Mouse (Mus musculus): ENCODE measurements around the gene Ctnnd2. TPM values are rescaled to one million over a fixed set of nuclear protein-coding genes. Genes with fewer than 3 reads are reported as not detected.

Gene Ctnnd2
- polyA plus RNA-seq, 1 experiment from 2014 or later: 26.0 TPM

- 91% methylated on average over 6 of the region's 6 CpGs for WGBS
- H3K4me1 ChIP-seq (replicated peaks): peaks cover 19% of the 10 kb centered on the region
- H3K27me3 ChIP-seq (ENCODE audit: insufficient read depth, poor library complexity, severe bottlenecking): no peaks in the 10 kb centered on the region
- no peak overlapping the region for H3K4me3 ChIP-seq
- no peak overlapping the region for H3K27ac ChIP-seq
- no peaks in the 10 kb centered on the region for H3K36me3 ChIP-seq
- H3K9me3 ChIP-seq: no peaks in the 10 kb centered on the region
- DNase-seq (ENCODE audit: low spot score): no peak
Measured at GRCm38 (mm10) chr15:30695859-30696258, 523.5 kb downstream of the Ctnnd2 start.

DNA sequence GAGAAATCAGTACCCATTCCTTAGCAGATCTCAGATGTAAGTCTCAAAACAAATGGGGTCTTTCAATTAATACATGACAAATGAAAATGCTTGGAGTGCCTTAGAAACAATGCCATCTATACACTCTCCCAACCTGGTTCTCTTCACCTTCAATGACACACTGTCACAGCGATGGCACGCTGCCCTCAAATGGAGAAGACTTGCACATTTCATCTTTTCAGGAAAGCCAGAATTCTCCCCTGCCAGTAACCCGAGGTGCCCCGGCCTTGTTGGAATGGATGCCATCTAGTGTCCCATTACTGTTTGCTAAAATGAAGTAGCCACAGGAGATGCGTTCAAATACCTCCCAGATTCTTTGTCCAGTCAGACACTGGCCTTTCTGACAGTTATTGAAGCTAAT is 525.0 kb downstream of the Ctnnd2 start:
- peaks cover 19% of the 10 kb centered on the region for H3K4me1 ChIP-seq (replicated peaks)
- DNase-seq (ENCODE audit: low spot score): no peak
- H3K27ac ChIP-seq: no peak overlapping the region
- no peaks in the 10 kb centered on the region for H3K27me3 ChIP-seq (ENCODE audit: insufficient read depth, poor library complexity, severe bottlenecking)
- H3K36me3 ChIP-seq: peaks cover 2% of the 10 kb centered on the region; the same call in 1 of the 2 replicates
- H3K4me3 ChIP-seq: no peak overlapping the region
- WGBS: 81% methylated on average over 5 of the region's 5 CpGs
- H3K9me3 ChIP-seq: no peaks in the 10 kb centered on the region

DNA sequence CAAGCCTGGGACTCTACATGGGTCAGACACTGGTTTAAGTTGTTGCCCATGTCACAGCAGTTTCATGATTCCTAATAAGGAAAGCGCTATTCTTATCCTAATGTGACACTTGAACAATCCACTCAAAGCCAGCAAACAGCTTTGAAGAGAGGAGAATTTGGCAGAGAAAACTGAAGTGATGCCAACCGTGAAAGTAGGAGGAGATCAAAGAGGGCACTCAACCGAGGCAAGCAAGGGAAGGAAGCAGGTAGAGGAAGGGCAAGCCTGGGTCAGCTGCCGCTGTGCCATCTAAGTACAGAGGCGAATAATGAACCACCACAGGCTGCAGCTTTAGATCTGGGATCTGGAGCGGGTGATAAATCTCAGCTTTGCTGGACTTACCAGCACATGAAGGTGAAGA is 528.4 kb downstream of the Ctnnd2 start:
- WGBS: 68% methylated on average over 6 of the region's 6 CpGs
- Histone ChIP-seq H3K4me1 (replicated peaks) (no peaks in the 10 kb centered on the region), H3K27ac (no peak overlapping the region), H3K36me3 (peaks cover 9% of the 10 kb centered on the region; the same call in 1 of the 2 replicates), H3K4me3 (no peak overlapping the region), H3K9me3 (no peaks in the 10 kb centered on the region), H3K27me3 (ENCODE audit: insufficient read depth, poor library complexity, severe bottlenecking) (no peaks in the 10 kb centered on the region)
- no peak for DNase-seq (ENCODE audit: low spot score)

DNA sequence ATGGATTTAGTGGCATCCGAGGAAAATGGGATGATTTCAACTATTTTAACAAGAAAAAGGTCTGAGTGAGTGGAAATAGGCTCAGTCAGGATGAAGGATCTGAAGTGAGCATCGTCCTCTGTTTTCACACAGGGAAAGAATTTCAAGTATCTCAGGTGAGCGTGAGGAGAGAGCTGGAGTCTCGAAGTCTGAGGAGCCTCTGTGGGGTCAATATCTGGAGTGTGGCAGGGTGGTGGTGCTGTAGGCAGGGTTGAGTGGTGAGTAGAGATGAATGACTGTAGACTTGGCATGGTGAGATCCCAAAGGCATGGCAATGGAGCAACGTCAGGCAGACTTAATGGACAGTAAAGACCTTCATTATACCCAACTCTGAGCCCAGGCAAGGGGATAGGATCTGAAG is 529.2 kb downstream of the Ctnnd2 start:
- WGBS: 89% methylated on average over 5 of the region's 5 CpGs
- DNase-seq (ENCODE audit: low spot score): no peak
- Histone ChIP-seq H3K27me3 (ENCODE audit: insufficient read depth, poor library complexity, severe bottlenecking) (no peaks in the 10 kb centered on the region), H3K36me3 (peaks cover 9% of the 10 kb centered on the region; the same call in 1 of the 2 replicates), H3K9me3 (no peaks in the 10 kb centered on the region), H3K4me1 (replicated peaks) (no peaks in the 10 kb centered on the region), H3K4me3 (no peak overlapping the region), H3K27ac (no peak overlapping the region)

DNA sequence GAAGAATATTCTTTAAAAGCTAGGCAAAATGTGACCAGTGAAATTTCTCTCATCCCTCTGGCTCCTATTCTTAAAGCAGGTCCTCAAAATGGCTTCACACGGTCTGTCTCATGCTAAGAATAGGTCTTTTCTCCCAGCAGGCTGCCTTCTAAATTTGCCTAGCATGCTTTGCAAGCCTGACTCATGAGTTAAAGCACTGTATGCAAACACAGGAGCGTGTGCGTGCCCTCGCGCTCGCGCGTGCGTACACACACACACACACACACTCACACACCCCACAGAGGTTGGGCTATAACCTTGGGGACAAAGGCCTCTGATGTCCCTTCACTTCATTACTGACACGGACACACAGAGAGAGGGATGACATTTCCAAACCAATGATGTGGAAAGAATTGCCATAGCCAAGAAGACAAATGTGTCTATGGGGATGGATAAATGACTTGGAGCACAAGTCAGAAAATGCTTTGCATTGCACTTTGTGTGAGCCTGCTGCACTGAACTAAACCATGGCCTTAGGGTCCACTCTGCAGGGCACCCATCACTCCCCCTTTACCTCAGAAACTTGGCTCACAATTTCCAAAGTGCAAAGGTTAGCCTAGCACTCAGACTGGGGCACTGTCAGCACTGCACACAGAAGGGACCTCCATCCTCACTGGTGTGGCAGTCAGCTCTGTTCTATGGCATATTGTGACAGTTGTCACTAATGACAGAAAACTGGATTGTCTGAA is 536.8 kb downstream of the Ctnnd2 start:
- Histone ChIP-seq H3K4me3 (no peak overlapping the region), H3K27me3 (ENCODE audit: insufficient read depth, poor library complexity, severe bottlenecking) (no peaks in the 10 kb centered on the region), H3K4me1 (replicated peaks) (peaks cover 17% of the 10 kb centered on the region), H3K36me3 (no peaks in the 10 kb centered on the region), H3K9me3 (no peaks in the 10 kb centered on the region), H3K27ac (no peak overlapping the region; the same call in 1 of the 2 replicates)
- 63% methylated on average over 10 of the region's 10 CpGs for WGBS
- peak; percentile 16 for DNase-seq (ENCODE audit: low spot score)

DNA sequence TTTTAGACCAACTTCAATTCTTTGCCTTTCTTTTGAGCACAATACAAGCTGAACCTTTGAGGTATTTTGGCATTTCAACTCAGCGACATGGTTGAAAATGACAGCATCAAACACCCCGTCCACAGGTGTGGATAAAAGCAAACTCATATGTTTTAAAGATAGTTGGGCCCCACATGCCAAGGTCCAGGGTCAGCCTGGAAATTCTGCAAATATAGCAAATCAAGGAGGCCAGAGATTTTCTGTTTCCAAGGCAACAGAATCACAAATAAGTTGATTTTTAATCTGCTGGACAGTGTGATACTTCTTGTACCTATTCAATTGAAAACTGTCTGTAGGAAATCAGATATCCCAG is 537.3 kb downstream of the Ctnnd2 start:
- no peaks in the 10 kb centered on the region for H3K9me3 ChIP-seq

DNA sequence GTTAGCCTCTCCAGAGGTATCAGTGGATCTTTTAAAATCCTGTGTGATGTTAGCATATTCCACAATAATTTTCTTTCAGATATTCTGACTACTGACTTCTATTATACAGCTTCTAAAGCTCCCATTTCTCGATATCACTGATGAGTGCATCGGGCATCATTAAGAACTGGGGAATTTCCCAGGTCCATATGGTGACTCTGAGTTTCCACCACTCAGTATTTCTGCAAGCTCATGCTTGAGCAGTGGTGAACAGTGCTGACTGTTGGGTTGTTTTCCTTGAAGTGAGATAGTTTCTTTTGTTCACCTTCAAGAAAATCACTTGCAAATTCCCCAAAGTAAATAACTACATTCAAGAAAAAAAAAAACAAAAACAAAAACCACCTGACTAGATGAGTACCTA is 542.4 kb downstream of the Ctnnd2 start:
- H3K4me3 ChIP-seq: no peak overlapping the region
- WGBS: 92% methylated on average over 2 of the region's 2 CpGs
- DNase-seq (ENCODE audit: low spot score): no peak
- H3K27ac ChIP-seq: no peak overlapping the region
- no peaks in the 10 kb centered on the region for H3K9me3 ChIP-seq
- no peaks in the 10 kb centered on the region for H3K36me3 ChIP-seq
- H3K4me1 ChIP-seq (replicated peaks): peaks cover 5% of the 10 kb centered on the region
- no peaks in the 10 kb centered on the region for H3K27me3 ChIP-seq (ENCODE audit: insufficient read depth, poor library complexity, severe bottlenecking)

More for the DNA sequence above, 537.3 kb downstream of the Ctnnd2 start:
- Histone ChIP-seq H3K36me3 (no peaks in the 10 kb centered on the region), H3K27me3 (ENCODE audit: insufficient read depth, poor library complexity, severe bottlenecking) (no peaks in the 10 kb centered on the region), H3K4me3 (no peak overlapping the region), H3K27ac (no peak overlapping the region), H3K4me1 (replicated peaks) (peaks cover 17% of the 10 kb centered on the region)
- DNase-seq (ENCODE audit: low spot score): no peak
- WGBS: 76% methylated on average over 2 of the region's 2 CpGs

- Histone ChIP-seq H3K4me1 (replicated peaks) (no peaks in the 10 kb centered on the region), H3K36me3 (no peaks in the 10 kb centered on the region), H3K27ac (no peak overlapping the region), H3K4me3 (no peak overlapping the region), H3K9me3 (no peaks in the 10 kb centered on the region), H3K27me3 (ENCODE audit: insufficient read depth, poor library complexity, severe bottlenecking) (no peaks in the 10 kb centered on the region)
- DNase-seq (ENCODE audit: low spot score): no peak
- WGBS: 84% methylated on average over 3 of the region's 3 CpGs
Measured at GRCm38 (mm10) chr15:30718811-30719210, 546.4 kb downstream of the Ctnnd2 start.

DNA sequence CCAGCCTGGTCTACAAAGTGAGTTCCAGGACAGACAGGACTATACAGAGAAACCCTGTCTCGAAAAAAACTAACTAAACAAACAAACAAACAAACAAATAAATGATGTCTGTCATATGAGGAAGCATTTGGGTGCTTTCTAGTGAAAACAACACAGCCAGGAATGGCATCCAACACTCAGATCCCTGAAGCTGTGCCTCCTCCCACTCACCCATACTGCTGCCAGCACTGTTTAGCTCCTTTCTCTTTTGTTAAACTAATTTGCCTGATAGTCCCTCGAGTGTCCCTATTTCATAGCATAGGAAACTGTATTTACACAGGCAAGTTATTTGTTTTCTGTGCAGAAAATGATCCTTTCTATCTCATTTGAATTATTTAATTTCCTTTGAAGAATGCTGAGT is 546.8 kb downstream of the Ctnnd2 start:
- no peaks in the 10 kb centered on the region for H3K36me3 ChIP-seq
- no peak overlapping the region for H3K27ac ChIP-seq
- no peaks in the 10 kb centered on the region for H3K4me1 ChIP-seq (replicated peaks)
- H3K27me3 ChIP-seq (ENCODE audit: insufficient read depth, poor library complexity, severe bottlenecking): no peaks in the 10 kb centered on the region
- DNase-seq (ENCODE audit: low spot score): no peak
- no peaks in the 10 kb centered on the region for H3K9me3 ChIP-seq
- 73% methylated on average over 2 of the region's 2 CpGs for WGBS
- no peak overlapping the region for H3K4me3 ChIP-seq

GRCm38 (mm10) chr15:30721098-30721497 is 548.7 kb downstream of the Ctnnd2 start:
- WGBS: 74% methylated on average over 2 of the region's 2 CpGs
- H3K4me1 ChIP-seq (replicated peaks): no peaks in the 10 kb centered on the region
- no peaks in the 10 kb centered on the region for H3K27me3 ChIP-seq (ENCODE audit: insufficient read depth, poor library complexity, severe bottlenecking)
- H3K9me3 ChIP-seq: no peaks in the 10 kb centered on the region
- no peak overlapping the region for H3K4me3 ChIP-seq
- no peak overlapping the region for H3K27ac ChIP-seq
- no peak for DNase-seq (ENCODE audit: low spot score)
- H3K36me3 ChIP-seq: no peaks in the 10 kb centered on the region

DNA sequence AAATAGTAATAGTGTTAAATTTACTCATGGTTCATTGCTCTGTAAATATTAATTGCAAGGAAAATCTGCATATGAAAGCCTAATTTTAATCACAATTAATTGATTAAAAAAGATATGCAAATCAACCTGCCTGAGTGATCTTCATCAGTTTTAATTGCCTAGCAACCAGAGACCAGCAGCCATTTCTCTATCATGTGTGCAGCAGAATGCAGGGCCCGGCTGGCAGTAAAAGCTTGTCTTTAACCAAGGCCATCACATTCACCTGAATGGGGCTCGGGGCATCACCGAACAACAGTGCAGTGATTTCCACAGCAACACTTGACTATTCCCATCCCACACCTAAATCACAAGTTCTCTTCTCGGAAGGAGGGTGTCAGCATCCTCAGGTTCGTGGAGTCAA is 553.7 kb downstream of the Ctnnd2 start:
- no peaks in the 10 kb centered on the region for H3K9me3 ChIP-seq
- H3K36me3 ChIP-seq: no peaks in the 10 kb centered on the region
- no peak overlapping the region for H3K27ac ChIP-seq
- WGBS: 89% methylated on average over 5 of the region's 5 CpGs
- no peak for DNase-seq (ENCODE audit: low spot score)
- no peaks in the 10 kb centered on the region for H3K4me1 ChIP-seq (replicated peaks)
- H3K27me3 ChIP-seq (ENCODE audit: insufficient read depth, poor library complexity, severe bottlenecking): no peaks in the 10 kb centered on the region
- H3K4me3 ChIP-seq: no peak overlapping the region

GRCm38 (mm10) chr15:30738178-30738577 is 565.8 kb downstream of the Ctnnd2 start:
- no peak overlapping the region for H3K4me3 ChIP-seq
- H3K36me3 ChIP-seq: no peaks in the 10 kb centered on the region
- H3K27me3 ChIP-seq (ENCODE audit: insufficient read depth, poor library complexity, severe bottlenecking): no peaks in the 10 kb centered on the region
- H3K27ac ChIP-seq: no peak overlapping the region
- H3K4me1 ChIP-seq (replicated peaks): no peaks in the 10 kb centered on the region
- no peak for DNase-seq (ENCODE audit: low spot score)
- H3K9me3 ChIP-seq: no peaks in the 10 kb centered on the region
- 83% methylated on average over 4 of the region's 4 CpGs for WGBS

DNA sequence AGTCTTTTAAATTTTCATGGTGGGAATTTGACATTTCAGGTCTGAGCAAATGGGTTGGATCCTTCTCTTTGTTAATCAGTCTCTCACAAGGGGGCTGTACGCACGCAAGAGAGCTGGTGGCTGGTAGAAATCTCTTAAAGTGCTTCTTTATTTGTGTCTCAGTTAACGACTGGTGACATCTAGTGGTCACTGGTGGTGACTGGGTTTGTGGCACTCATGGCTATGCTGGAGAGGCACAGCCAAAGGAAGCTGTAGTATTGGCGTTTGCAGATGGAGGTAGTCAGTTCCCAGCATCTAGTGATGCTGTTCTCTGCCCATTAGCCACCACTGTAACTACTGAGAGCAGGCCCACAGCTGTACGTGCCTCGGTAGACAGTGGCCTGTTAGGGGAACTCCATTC is 568.3 kb downstream of the Ctnnd2 start:
- H3K4me1 ChIP-seq (replicated peaks): no peaks in the 10 kb centered on the region
- WGBS: 19% methylated on average over 6 of the region's 6 CpGs
- H3K27ac ChIP-seq: no peak overlapping the region
- H3K36me3 ChIP-seq: no peaks in the 10 kb centered on the region
- no peaks in the 10 kb centered on the region for H3K9me3 ChIP-seq
- DNase-seq (ENCODE audit: low spot score): peak; percentile 67
- no peak overlapping the region for H3K4me3 ChIP-seq
- H3K27me3 ChIP-seq (ENCODE audit: insufficient read depth, poor library complexity, severe bottlenecking): no peaks in the 10 kb centered on the region

GRCm38 (mm10) chr15:30757991-30758390 is 585.6 kb downstream of the Ctnnd2 start:
- WGBS: 79% methylated on average over 2 of the region's 2 CpGs
- DNase-seq (ENCODE audit: low spot score): no peak
- Histone ChIP-seq H3K4me1 (replicated peaks) (no peaks in the 10 kb centered on the region), H3K4me3 (no peak overlapping the region), H3K9me3 (0 out of 2 replicates have a peak, but pooled peaks cover 2% of the 10 kb centered on the region), H3K27ac (no peak overlapping the region), H3K36me3 (no peaks in the 10 kb centered on the region), H3K27me3 (ENCODE audit: insufficient read depth, poor library complexity, severe bottlenecking) (no peaks in the 10 kb centered on the region)
